Mouse (Mus musculus) adipocyte (in vitro differentiated cells): ENCODE measurements around the gene B9d1.

Source experiments
- DNase-seq: peaks from one replicate; pipeline ENCODE4 v3.0.0-alpha.2; 2016; ENCODE audit warnings: low spot score

B9d1 gene

GRCm38 (mm10) chr11:61489085-61489484 is 15.9 kb upstream of the B9d1 start:
- no peak for DNase-seq

- no peak for DNase-seq
Observed at GRCm38 (mm10) chr11:61489874-61490273, 15.1 kb upstream of the B9d1 start.

- DNase-seq = no peak
Observed at GRCm38 (mm10) chr11:61490944-61491520, 13.9 kb upstream of the B9d1 start.

GRCm38 (mm10) chr11:61492749-61493401 is 12.1 kb upstream of the B9d1 start:
- no peak for DNase-seq

GRCm38 (mm10) chr11:61493525-61494128 is 11.3 kb upstream of the B9d1 start:
- no peak for DNase-seq

- peak; percentile 97 for DNase-seq
Observed at GRCm38 (mm10) chr11:61494129-61494997, 10.6 kb upstream of the B9d1 start, which contains the start of gene Mapk7. TSS of gene Mapk7 (minus strand) at chr11:61494406.

GRCm38 (mm10) chr11:61495528-61495927 is 9.4 kb upstream of the B9d1 start:
- no peak for DNase-seq

GRCm38 (mm10) chr11:61497490-61497889 is 7.5 kb upstream of the B9d1 start:
- DNase-seq = no peak

GRCm38 (mm10) chr11:61498736-61499504 is 6.0 kb upstream of the B9d1 start:
- peak; percentile 31 for DNase-seq

- no peak for DNase-seq
Observed at GRCm38 (mm10) chr11:61503933-61504332, 1.0 kb upstream of the B9d1 start.

- no peak for DNase-seq
Observed at GRCm38 (mm10) chr11:61514953-61515352, 10.0 kb downstream of the B9d1 start.

- DNase-seq = no peak
Observed at GRCm38 (mm10) chr11:61517971-61518370, 13.0 kb downstream of the B9d1 start.

- DNase-seq = no peak
Observed at GRCm38 (mm10) chr11:61518871-61519270, 13.9 kb downstream of the B9d1 start.

GRCm38 (mm10) chr11:61519484-61520107 is 14.7 kb downstream of the B9d1 start:
- DNase-seq = no peak

- DNase-seq = peak; percentile 56
Observed at GRCm38 (mm10) chr11:61526872-61527271, 21.9 kb downstream of the B9d1 start.

- DNase-seq = no peak
Observed at GRCm38 (mm10) chr11:61529268-61529713, 24.3 kb downstream of the B9d1 start.

GRCm38 (mm10) chr11:61532820-61533219 is 27.9 kb downstream of the B9d1 start:
- no peak for DNase-seq

- no peak for DNase-seq
Observed at GRCm38 (mm10) chr11:61533571-61533970, 28.6 kb downstream of the B9d1 start.

- DNase-seq = no peak
Observed at GRCm38 (mm10) chr11:61535530-61535929, 30.6 kb downstream of the B9d1 start.

- DNase-seq = no peak
Observed at GRCm38 (mm10) chr11:61536952-61537351, 32.0 kb downstream of the B9d1 start.

- no peak for DNase-seq
Observed at GRCm38 (mm10) chr11:61537362-61537761, 32.4 kb downstream of the B9d1 start.
